Mouse (Mus musculus): ENCODE data around the gene Npas3. TPM values are rescaled to one million over a fixed set of nuclear protein-coding genes. Genes with fewer than 3 reads are reported as not detected.

The Npas3 gene
- total and polyA plus RNA-seq, 2 experiments, result 0.04 TPM; not detected in 1

DNA sequence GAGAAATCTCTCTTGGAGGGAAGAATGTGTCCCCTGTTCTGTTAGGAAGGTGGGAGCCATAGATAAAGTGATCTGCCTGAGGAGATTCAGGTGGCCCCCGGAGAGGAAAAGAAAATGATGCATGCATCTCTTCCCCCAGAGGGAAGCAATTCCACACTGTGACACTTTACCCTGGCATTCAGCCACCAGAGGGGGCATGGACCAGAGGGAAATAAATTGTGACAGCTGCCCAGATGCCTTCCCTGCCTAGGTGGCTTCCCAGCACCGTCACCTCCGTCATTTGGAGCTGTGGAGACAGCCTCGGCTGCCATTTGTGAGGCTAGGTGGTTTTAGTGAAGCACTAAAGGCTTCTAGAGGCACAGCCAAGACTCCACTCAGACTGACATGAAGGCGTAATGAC lies 498.2 kb downstream of the Npas3 start:
- DNase-seq (ENCODE audit: extremely low read depth, low read depth, low spot score), result no peak

DNA sequence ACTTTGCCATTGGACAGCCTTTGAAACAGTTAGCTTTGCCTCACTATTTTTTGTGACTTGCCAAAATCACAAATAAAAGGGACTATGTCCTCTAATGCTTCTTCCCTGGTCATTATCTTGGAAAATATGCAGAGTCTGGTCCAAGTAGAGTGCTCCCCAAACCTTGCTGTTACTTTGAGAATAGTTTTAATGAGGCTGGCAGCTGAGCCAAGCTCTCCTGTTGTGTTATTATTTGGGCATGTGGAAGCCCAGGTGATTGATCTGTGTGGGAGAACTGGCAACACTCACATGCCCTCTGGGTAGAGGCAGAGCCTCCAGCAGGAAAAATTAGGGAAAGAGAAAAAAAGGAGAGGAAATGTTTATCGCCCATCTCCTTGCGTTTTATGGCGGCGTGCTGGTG lies 500.9 kb downstream of the Npas3 start:
- Histone ChIP-seq H3K27ac (replicated peaks; ENCODE audit: insufficient read depth, low read depth, low read length) (no peak overlapping the region), H3K27me3 (ENCODE audit: control insufficient read depth, insufficient read depth, low read length) (no peaks in the 10 kb centered on the region), H3K36me3 (ENCODE audit: control insufficient read depth, insufficient read depth, low read length) (no peaks in the 10 kb centered on the region), H3K9ac (ENCODE audit: low read depth, low read length) (no peak overlapping the region), H3K4me3 (ENCODE audit: insufficient read depth, low read depth, low read length) (no peak overlapping the region), H3K79me2 (ENCODE audit: control insufficient read depth, insufficient read depth, low read length) (no peaks in the 10 kb centered on the region), H3K4me1 (ENCODE audit: control insufficient read depth, insufficient read depth, low read length) (no peaks in the 10 kb centered on the region)
- TF ChIP-seq POLR2A (IDR thresholded peaks at IDR 0.05; ENCODE audit: extremely low read depth, insufficient read depth, low read length), result no peak
- TF ChIP-seq CTCF (IDR thresholded peaks at IDR 0.05; ENCODE audit: low read depth, low read length), result no peak
- DNase-seq (ENCODE audit: extremely low read depth, low read depth, low spot score), result no peak
- 89% methylated on average over 4 of the region's 4 CpGs for WGBS

More for the DNA sequence above, 498.2 kb downstream of the Npas3 start:
- no peaks in the 10 kb centered on the region for H3K79me2 ChIP-seq (ENCODE audit: control insufficient read depth, insufficient read depth, low read length)
- H3K27me3 ChIP-seq (ENCODE audit: control insufficient read depth, insufficient read depth, low read length), result no peaks in the 10 kb centered on the region
- H3K4me3 ChIP-seq (ENCODE audit: insufficient read depth, low read depth, low read length), result no peak overlapping the region
- H3K9ac ChIP-seq (ENCODE audit: low read depth, low read length), result no peak overlapping the region
- 57% methylated on average over 5 of the region's 5 CpGs for WGBS
- H3K4me1 ChIP-seq (ENCODE audit: control insufficient read depth, insufficient read depth, low read length), result no peaks in the 10 kb centered on the region
- TF ChIP-seq CTCF (IDR thresholded peaks at IDR 0.05; ENCODE audit: low read depth, low read length), result no peak
- no peaks in the 10 kb centered on the region for H3K36me3 ChIP-seq (ENCODE audit: control insufficient read depth, insufficient read depth, low read length)
- no peak overlapping the region for H3K27ac ChIP-seq (replicated peaks; ENCODE audit: insufficient read depth, low read depth, low read length)

DNA sequence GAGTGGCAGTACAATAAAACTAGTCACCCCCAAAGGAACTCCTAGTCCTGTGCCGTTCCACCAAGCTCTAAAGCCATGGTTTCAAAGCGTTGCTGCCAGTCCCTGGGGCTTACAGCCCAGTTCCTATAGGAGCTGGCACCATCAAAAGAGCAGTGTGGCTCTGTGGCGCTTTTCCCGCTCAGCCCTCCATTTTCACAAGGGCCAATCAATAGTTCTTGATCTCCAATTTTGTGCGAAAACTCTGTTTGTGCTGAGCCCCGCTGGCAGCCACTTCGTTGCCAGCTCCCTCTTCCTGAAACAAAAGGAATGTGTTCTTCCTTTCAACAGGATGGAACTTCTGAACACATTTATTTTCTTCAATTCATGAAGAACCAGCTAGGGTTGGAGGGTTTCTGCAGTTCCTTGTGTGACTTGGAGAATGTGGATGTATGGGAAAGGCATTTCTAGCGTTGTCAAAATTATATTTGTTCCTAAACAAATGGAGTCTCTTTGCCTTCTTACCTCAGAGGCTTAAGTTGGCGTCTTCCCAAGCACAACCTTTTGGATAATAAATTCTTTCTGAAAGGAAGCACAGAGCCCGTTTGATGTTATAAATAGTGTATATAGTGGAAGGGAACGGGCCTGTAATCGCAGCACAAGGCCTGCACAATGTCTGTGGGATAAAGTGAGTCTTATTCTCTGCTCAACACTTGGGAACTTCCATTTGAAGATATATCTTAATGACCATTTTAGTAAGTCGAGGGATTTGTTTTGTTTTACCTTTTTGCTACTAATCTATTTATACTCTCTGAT lies 504.0 kb downstream of the Npas3 start:
- 84% methylated on average over 13 of the region's 13 CpGs for WGBS
- H3K79me2 ChIP-seq (ENCODE audit: control insufficient read depth, insufficient read depth, low read length), result no peaks in the 10 kb centered on the region
- TF ChIP-seq CTCF (IDR thresholded peaks at IDR 0.05; ENCODE audit: low read depth, low read length), result no peak
- TF ChIP-seq POLR2A (IDR thresholded peaks at IDR 0.05; ENCODE audit: extremely low read depth, insufficient read depth, low read length), result no peak
- no peaks in the 10 kb centered on the region for H3K4me1 ChIP-seq (ENCODE audit: control insufficient read depth, insufficient read depth, low read length)
- H3K27ac ChIP-seq (replicated peaks; ENCODE audit: insufficient read depth, low read depth, low read length), result no peak overlapping the region
- H3K36me3 ChIP-seq (ENCODE audit: control insufficient read depth, insufficient read depth, low read length), result no peaks in the 10 kb centered on the region
- no peak overlapping the region for H3K4me3 ChIP-seq (ENCODE audit: insufficient read depth, low read depth, low read length)
- H3K27me3 ChIP-seq (ENCODE audit: control insufficient read depth, insufficient read depth, low read length), result no peaks in the 10 kb centered on the region
- no peak for DNase-seq (ENCODE audit: extremely low read depth, low read depth, low spot score)
- no peak overlapping the region for H3K9ac ChIP-seq (ENCODE audit: low read depth, low read length)

DNA sequence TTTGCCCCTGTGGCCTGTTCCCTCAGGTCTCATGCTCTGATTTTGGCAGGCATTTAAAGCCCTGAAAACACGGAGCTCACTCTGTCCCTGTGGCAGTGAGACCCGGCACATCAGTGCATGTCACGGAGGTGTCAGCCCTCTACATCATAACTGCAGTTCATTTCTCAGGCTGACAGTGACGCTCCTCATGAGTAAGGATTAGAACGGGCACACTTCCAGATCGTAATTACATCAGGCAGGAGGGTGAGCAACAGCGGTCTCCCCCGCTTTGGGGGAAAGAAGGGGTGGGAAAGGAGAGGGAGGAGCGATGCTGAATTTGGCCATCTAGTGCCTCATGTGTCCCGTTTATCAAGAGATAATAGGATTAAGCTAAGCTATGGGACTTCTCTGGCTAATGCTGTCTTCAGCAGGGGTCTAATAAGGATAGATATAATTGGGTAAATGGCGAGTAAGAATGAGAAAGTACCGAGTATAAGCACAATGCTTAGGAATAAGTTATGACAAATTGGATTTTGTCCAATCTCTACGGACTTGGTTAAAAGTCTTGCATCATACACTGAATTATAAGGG lies 505.0 kb downstream of the Npas3 start:
- DNase-seq (ENCODE audit: extremely low read depth, low read depth, low spot score), result no peak
- WGBS, result 65% methylated on average over 13 of the region's 13 CpGs
- H3K27me3 ChIP-seq (ENCODE audit: control insufficient read depth, insufficient read depth, low read length), result no peaks in the 10 kb centered on the region
- TF ChIP-seq CTCF (IDR thresholded peaks at IDR 0.05; ENCODE audit: low read depth, low read length), result no peak
- TF ChIP-seq POLR2A (IDR thresholded peaks at IDR 0.05; ENCODE audit: extremely low read depth, insufficient read depth, low read length), result no peak
- H3K4me1 ChIP-seq (ENCODE audit: control insufficient read depth, insufficient read depth, low read length), result no peaks in the 10 kb centered on the region
- no peak overlapping the region for H3K4me3 ChIP-seq (ENCODE audit: insufficient read depth, low read depth, low read length)
- no peak overlapping the region for H3K9ac ChIP-seq (ENCODE audit: low read depth, low read length)
- H3K79me2 ChIP-seq (ENCODE audit: control insufficient read depth, insufficient read depth, low read length), result no peaks in the 10 kb centered on the region
- no peak overlapping the region for H3K27ac ChIP-seq (replicated peaks; ENCODE audit: insufficient read depth, low read depth, low read length)
- H3K36me3 ChIP-seq (ENCODE audit: control insufficient read depth, insufficient read depth, low read length), result no peaks in the 10 kb centered on the region

DNA sequence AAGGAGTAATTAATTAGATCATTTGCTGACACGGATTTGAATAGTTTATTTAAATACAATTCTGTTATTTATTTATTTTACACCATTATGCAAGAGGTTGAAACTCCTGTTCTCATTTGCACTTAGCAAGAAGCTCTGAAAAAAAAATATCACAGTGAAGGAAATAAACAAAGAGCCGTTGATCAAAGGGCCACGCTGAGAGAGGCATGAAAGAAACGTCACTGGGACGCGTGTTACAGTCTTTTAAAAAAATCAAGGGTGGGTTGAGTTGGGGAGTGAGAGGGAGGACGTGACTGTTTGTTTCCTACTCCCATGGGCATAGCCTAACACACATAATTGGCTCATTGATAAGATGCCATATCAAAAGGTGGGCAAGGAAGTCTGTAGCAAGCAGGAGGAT lies 505.8 kb downstream of the Npas3 start:
- Histone ChIP-seq H3K36me3 (ENCODE audit: control insufficient read depth, insufficient read depth, low read length) (no peaks in the 10 kb centered on the region), H3K4me3 (ENCODE audit: insufficient read depth, low read depth, low read length) (no peak overlapping the region), H3K27ac (replicated peaks; ENCODE audit: insufficient read depth, low read depth, low read length) (no peak overlapping the region), H3K27me3 (ENCODE audit: control insufficient read depth, insufficient read depth, low read length) (no peaks in the 10 kb centered on the region), H3K9ac (ENCODE audit: low read depth, low read length) (no peak overlapping the region), H3K79me2 (ENCODE audit: control insufficient read depth, insufficient read depth, low read length) (no peaks in the 10 kb centered on the region), H3K4me1 (ENCODE audit: control insufficient read depth, insufficient read depth, low read length) (no peaks in the 10 kb centered on the region)
- DNase-seq (ENCODE audit: extremely low read depth, low read depth, low spot score), result no peak
- TF ChIP-seq CTCF (IDR thresholded peaks at IDR 0.05; ENCODE audit: low read depth, low read length), result no peak
- TF ChIP-seq POLR2A (IDR thresholded peaks at IDR 0.05; ENCODE audit: extremely low read depth, insufficient read depth, low read length), result no peak
- 41% methylated on average over 7 of the region's 7 CpGs for WGBS

DNA sequence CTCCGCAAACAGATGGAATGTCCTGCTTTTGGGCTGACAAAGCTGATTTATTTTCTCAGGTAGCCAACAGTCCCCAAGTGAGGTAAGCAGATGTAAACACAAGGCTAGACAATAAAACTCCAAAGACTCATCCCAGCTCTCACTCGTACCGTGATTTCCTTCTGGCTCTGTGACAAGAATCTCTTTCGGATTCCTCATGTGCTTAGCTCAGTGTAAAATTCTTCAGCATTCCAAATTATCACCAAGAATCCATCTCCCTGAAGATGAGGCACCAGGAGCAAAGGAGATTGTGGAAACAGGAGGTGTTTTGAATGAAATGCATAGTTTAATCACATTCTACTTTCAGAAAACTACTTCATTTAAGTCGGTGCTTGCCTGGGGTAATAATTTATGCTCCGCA lies 509.2 kb downstream of the Npas3 start:
- 74% methylated on average over 6 of the region's 6 CpGs for WGBS
- Histone ChIP-seq H3K36me3 (ENCODE audit: control insufficient read depth, insufficient read depth, low read length) (no peaks in the 10 kb centered on the region), H3K27ac (replicated peaks; ENCODE audit: insufficient read depth, low read depth, low read length) (no peak overlapping the region), H3K4me1 (ENCODE audit: control insufficient read depth, insufficient read depth, low read length) (no peaks in the 10 kb centered on the region), H3K27me3 (ENCODE audit: control insufficient read depth, insufficient read depth, low read length) (no peaks in the 10 kb centered on the region), H3K4me3 (ENCODE audit: insufficient read depth, low read depth, low read length) (no peak overlapping the region), H3K9ac (ENCODE audit: low read depth, low read length) (no peak overlapping the region), H3K79me2 (ENCODE audit: control insufficient read depth, insufficient read depth, low read length) (no peaks in the 10 kb centered on the region)
- DNase-seq (ENCODE audit: extremely low read depth, low read depth, low spot score), result no peak
- TF ChIP-seq POLR2A (IDR thresholded peaks at IDR 0.05; ENCODE audit: extremely low read depth, insufficient read depth, low read length), result no peak
- TF ChIP-seq CTCF (IDR thresholded peaks at IDR 0.05; ENCODE audit: low read depth, low read length), result no peak
